Mouse (Mus musculus) liver, postnatal 0 days (tissue): Measurements from ENCODE around the gene Tbx5. TPM values are rescaled to one million over a fixed set of nuclear protein-coding genes. Genes with fewer than 3 reads are reported as not detected.

ENCODE experiments used
- ATAC-seq: fragments of 200-750 bp; cut with Nextera tagmentation; 2 replicates; pipeline ENCODE4 v1.8.0; 2017; ENCODE audit warnings: mild to moderate bottlenecking, moderate library complexity
- DNase-seq: peaks from one replicate; pipeline ENCODE4 v3.0.0-alpha.2; 2016
- H3K27ac ChIP-seq: fragments of 300-500 bp; sonication (generic); 2 replicates; pipeline ENCODE4 v1.5.1; 2014; ENCODE audit warnings: antibody characterized with exemption, moderate library complexity, mild to moderate bottlenecking, low read depth
- H3K27me3 ChIP-seq: fragments of 300-500 bp; sonication (generic); 2 replicates; pipeline ENCODE4 v1.6.1; 2014; ENCODE audit warnings: low read length, control low read depth, mixed read lengths; ENCODE audit not compliant: insufficient read depth
- H3K36me3 ChIP-seq: fragments of 300-500 bp; sonication (generic); replicated peaks from 2 replicates; pipeline ENCODE4 v1.6.1; 2014; ENCODE audit warnings: mild to moderate bottlenecking, control low read depth, low read length, moderate library complexity, mixed read lengths; ENCODE audit not compliant: insufficient read depth
- H3K4me1 ChIP-seq: fragments of 300-500 bp; sonication (generic); 2 replicates; pipeline ENCODE4 v1.6.1; 2014; ENCODE audit warnings: antibody characterized with exemption, mild to moderate bottlenecking, control low read depth; ENCODE audit not compliant: insufficient read depth
- H3K4me2 ChIP-seq: fragments of 300-500 bp; sonication (generic); 2 replicates; pipeline ENCODE4 v1.6.1; 2014; ENCODE audit warnings: low read depth, mild to moderate bottlenecking, low read length, moderate library complexity, mixed read lengths
- H3K4me3 ChIP-seq: fragments of 300-500 bp; sonication (generic); 2 replicates; pipeline ENCODE4 v1.5.1; 2014; ENCODE audit warnings: low read depth, low read length
- H3K9ac ChIP-seq: fragments of 300-500 bp; sonication (generic); replicated peaks from 2 replicates; pipeline ENCODE4 v1.6.1; 2014; ENCODE audit warnings: mild to moderate bottlenecking, moderate library complexity
- H3K9me3 ChIP-seq: fragments of 300-500 bp; sonication (generic); 2 replicates; pipeline ENCODE4 v1.6.1; 2016; ENCODE audit warnings: mild to moderate bottlenecking, control low read depth, low read length, mixed read lengths
- CTCF ChIP-seq: sonication (generic); IDR thresholded peaks from 2 replicates; pipeline ENCODE4 v1.5.1; 2016; ENCODE audit warnings: antibody characterized with exemption, low read depth
- EP300 ChIP-seq: IDR thresholded peaks from 2 replicates; pipeline ENCODE4 v1.6.1; 2016; ENCODE audit warnings: antibody characterized with exemption, low read depth, mild to moderate bottlenecking
- WGBS: fragments of 180-500 bp; shearing (Covaris S2); extraction: QIAGEN DNeasy Blood & Tissue Kit; methylation state at CpG from one replicate; pipeline ENCODE4 v1.1.7; 2014; ENCODE audit not compliant: insufficient replicate concordance; 5-methylcytosine and 5-hydroxymethylcytosine counted together
- polyA plus RNA-seq: library from polyadenylated mRNA; unstranded; fragments of >200 nt; fragmentation: Nextera tagmentation; extraction: Ambion mirVana; gene quantifications from 2 replicates; pipeline ENCODE4 v1.2.1, GENCODE M21; 2015

Tbx5 gene
- polyA plus RNA-seq, 1 experiment from 2014 or later, result not detected

DNA sequence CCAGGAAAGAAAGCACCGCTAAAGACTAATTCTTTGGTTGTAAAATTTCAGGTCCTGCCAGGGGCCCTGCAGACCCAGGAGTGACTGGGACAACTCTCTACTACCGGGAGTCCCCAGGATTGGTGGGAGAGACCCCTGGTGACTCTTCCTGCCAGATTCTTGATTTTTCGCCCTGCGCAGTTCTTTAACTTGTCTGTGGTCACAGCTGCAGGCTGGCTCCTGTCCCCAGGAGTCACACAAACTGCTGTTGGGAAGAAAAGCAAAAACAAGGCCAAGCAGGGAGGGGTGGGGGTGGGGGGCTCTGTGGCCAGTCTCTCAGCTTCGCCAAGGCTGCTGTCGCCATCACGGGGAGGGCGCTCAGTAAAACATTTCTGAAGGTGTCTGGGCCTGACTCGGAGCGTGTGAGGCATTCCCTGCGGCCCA is 32.2 kb upstream of the Tbx5 start:
- TF ChIP-seq EP300 (no peak), CTCF (no peak)
- Histone ChIP-seq H3K9ac (no peak overlapping the region), H3K9me3 (no peaks in the 10 kb centered on the region), H3K27me3 (peaks cover 96% of the 10 kb centered on the region), H3K27ac (no peak overlapping the region), H3K4me2 (no peak overlapping the region), H3K36me3 (no peaks in the 10 kb centered on the region), H3K4me3 (no peak overlapping the region), H3K4me1 (no peaks in the 10 kb centered on the region)
- no peak for ATAC-seq
- DNase-seq, result no peak
- WGBS, result 2% methylated on average over 11 of the region's 11 CpGs

DNA sequence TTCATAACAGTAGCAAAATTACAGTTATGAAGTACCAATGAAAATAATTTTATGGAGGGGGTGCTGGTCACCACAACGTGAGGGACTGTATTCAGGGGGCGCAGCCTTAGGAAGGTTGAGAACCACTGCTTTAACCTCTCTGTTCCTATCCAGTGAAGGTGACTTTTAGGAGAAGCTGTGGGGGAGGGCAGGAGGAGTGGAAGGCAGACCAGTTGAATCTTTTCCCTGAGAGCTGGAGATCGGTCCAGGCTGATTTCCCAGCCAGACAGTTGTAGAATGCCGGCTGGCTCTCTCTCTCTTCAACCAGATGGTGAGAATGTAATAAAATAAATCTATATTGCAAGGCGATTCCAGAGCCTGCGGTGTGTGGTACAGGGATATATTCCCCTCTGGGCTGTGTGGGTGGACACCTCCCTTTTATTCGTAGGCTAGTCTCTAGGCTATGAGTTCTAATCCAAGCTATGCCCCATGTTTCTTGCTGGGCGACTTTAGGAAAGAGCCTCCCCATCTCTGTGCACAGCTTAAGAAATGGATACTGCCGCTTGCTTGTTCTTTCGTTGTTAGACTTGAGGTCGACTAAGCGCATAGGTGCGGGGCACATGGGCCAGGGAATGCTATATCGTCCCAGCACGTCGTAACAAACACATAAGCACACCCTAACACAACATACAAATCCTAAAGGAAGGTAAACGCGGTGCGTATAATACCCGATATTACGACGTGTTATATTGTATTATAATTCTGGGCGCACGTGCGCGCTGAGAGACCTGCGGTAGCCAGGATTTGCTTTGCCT is 29.7 kb upstream of the Tbx5 start:
- ATAC-seq, result no peak
- TF ChIP-seq EP300 (no peak), CTCF (no peak)
- no peaks in the 10 kb centered on the region for H3K4me1 ChIP-seq
- no peak overlapping the region for H3K4me3 ChIP-seq
- no peak overlapping the region for H3K9ac ChIP-seq
- H3K27ac ChIP-seq, result no peak overlapping the region
- WGBS, result 3% methylated on average over 27 of the region's 27 CpGs
- H3K27me3 ChIP-seq, result peaks cover 98% of the 10 kb centered on the region
- H3K36me3 ChIP-seq, result no peaks in the 10 kb centered on the region
- no peak for DNase-seq
- H3K4me2 ChIP-seq, result no peak overlapping the region
- no peaks in the 10 kb centered on the region for H3K9me3 ChIP-seq

DNA sequence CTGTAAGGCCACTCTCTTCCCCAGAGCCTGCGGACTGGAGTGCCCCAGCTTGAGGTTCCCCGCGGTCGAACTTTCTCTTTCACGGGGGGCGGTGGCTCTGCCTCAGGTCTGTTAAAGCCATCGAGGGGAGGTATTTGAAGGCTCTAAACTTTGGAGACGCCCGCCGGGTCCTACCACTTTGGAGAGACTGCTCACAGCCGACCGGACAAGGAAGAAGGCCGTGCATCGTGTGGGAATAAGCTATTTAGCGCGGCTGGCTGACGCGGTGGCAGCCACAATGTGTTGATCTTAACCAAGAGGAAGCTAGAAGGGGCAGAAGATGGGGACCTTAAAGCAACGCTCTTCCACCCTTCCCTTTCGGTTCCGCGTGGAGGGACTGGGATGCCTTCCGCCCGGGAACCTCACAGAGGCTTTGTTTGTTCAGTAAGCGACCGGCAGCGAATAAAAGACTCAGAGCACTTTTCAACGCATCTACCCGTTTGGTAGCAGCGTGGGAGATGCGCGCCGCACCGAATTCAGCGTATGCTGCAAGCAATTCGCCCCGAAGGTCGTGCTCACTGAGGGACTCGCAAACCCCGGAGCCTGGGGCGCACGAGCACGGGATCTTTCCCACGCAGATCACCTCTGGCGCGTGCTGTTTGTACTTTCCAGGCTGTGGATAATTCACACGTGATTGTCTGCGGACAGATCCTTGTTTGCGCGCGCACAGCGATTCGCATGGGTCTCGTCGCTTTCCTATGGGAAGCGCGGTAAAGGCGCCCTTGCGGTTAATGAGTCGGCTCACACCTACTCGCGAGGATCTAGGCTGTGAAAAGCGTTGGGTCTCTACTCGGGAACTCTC is 28.8 kb upstream of the Tbx5 start:
- Histone ChIP-seq H3K4me1 (no peaks in the 10 kb centered on the region), H3K9ac (no peak overlapping the region), H3K27me3 (peaks cover 98% of the 10 kb centered on the region), H3K27ac (no peak overlapping the region), H3K4me2 (no peak overlapping the region), H3K36me3 (no peaks in the 10 kb centered on the region), H3K4me3 (no peak overlapping the region), H3K9me3 (no peaks in the 10 kb centered on the region)
- TF ChIP-seq CTCF (no peak), EP300 (no peak)
- no peak for ATAC-seq
- 2% methylated on average over 64 of the region's 64 CpGs for WGBS
- no peak for DNase-seq

DNA sequence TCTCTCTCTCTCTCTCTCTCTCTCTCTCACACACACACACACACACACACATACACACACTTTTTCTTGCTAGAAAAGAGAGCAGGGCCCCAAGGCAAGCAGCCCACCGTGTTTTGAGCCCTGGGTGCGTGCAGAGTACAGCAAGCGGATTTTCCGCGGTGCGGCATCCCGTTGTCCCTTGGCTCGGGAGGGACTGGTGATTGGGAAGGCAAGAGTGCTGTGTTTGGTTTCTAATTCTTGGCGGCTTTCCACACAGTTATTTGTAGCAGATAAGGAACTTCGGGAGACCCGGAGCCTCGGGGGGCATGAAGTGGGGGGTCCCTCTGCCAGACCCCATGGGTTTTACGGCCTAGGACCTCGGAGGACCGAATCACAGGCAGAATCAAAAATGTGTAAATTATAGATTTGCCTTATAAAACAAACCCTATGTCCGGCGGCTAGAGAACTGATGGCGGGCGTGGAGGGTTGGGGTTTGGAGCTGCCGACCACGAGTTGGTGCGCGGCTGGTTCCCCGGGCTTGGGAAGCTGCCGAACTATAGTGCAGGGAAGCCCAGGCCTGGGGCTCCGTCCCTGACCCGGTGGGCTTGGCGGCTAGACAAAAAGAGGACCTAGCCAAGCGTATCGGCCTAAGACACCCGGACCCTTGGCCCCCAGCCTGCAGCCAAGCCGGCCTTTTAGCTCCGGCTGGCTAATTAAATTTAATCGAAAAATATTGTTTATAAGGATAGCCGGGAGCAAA is 28.0 kb upstream of the Tbx5 start:
- 4% methylated on average over 35 of the region's 35 CpGs for WGBS
- no peaks in the 10 kb centered on the region for H3K4me1 ChIP-seq
- H3K4me3 ChIP-seq, result no peak overlapping the region
- no peak for DNase-seq
- TF ChIP-seq CTCF (no peak), EP300 (no peak)
- no peak overlapping the region for H3K4me2 ChIP-seq
- H3K9ac ChIP-seq, result no peak overlapping the region
- no peak for ATAC-seq
- no peak overlapping the region for H3K27ac ChIP-seq
- H3K36me3 ChIP-seq, result no peaks in the 10 kb centered on the region
- H3K27me3 ChIP-seq, result peaks cover 93% of the 10 kb centered on the region
- no peaks in the 10 kb centered on the region for H3K9me3 ChIP-seq

DNA sequence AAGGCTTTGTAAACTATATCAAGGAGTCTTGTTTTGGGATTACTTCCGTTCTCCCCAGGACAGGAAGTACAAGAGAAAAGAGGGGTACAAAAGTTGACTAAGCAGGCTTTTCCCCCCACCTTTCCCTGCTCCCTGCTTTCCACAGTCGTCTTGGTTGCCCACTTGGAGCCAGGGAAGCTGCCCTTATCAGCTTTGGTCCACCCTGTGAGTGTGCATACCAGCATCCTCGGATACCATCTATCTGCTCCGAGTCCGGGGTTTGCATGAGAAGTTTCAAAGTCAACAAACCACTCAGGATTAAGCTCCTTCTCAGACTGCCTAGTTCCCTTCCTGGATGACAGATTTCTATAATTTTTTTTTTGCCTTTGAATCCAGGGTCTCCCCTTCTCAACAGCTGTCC is 26.8 kb upstream of the Tbx5 start:
- H3K4me2 ChIP-seq, result no peak overlapping the region

GRCm38 (mm10) chr5:119806467-119806866 is 26.0 kb upstream of the Tbx5 start:
- Histone ChIP-seq H3K4me1 (no peaks in the 10 kb centered on the region), H3K4me2 (no peak overlapping the region), H3K27ac (no peak overlapping the region), H3K36me3 (no peaks in the 10 kb centered on the region), H3K27me3 (peaks cover 74% of the 10 kb centered on the region), H3K9ac (no peak overlapping the region), H3K9me3 (no peaks in the 10 kb centered on the region), H3K4me3 (no peak overlapping the region)
- no peak for ATAC-seq
- TF ChIP-seq EP300 (no peak), CTCF (no peak)
- DNase-seq, result no peak

More for the DNA sequence above, 26.8 kb upstream of the Tbx5 start:
- H3K4me1 ChIP-seq, result no peaks in the 10 kb centered on the region
- H3K27ac ChIP-seq, result no peak overlapping the region
- DNase-seq (no peak), ATAC-seq (no peak)
- H3K36me3 ChIP-seq, result no peaks in the 10 kb centered on the region
- no peak for TF ChIP-seq CTCF
- no peak for TF ChIP-seq EP300
- H3K9me3 ChIP-seq, result no peaks in the 10 kb centered on the region
- peaks cover 82% of the 10 kb centered on the region for H3K27me3 ChIP-seq
- no peak overlapping the region for H3K9ac ChIP-seq
- WGBS, result 2% methylated on average over 5 of the region's 5 CpGs
- no peak overlapping the region for H3K4me3 ChIP-seq
